Mouse (Mus musculus) ES-Bruce4 (cell line): ENCODE measurements around the gene Napsa.

Experiments used
- CTCF ChIP-seq: IDR thresholded peaks from one replicate; pipeline ENCODE4 v1.8.1; 2011; ENCODE audit warnings: low read depth, low read length
- POLR2A ChIP-seq: IDR thresholded peaks from one replicate; pipeline ENCODE4 v1.8.1; 2011; ENCODE audit warnings: low read length; ENCODE audit not compliant: insufficient read depth

DNA sequence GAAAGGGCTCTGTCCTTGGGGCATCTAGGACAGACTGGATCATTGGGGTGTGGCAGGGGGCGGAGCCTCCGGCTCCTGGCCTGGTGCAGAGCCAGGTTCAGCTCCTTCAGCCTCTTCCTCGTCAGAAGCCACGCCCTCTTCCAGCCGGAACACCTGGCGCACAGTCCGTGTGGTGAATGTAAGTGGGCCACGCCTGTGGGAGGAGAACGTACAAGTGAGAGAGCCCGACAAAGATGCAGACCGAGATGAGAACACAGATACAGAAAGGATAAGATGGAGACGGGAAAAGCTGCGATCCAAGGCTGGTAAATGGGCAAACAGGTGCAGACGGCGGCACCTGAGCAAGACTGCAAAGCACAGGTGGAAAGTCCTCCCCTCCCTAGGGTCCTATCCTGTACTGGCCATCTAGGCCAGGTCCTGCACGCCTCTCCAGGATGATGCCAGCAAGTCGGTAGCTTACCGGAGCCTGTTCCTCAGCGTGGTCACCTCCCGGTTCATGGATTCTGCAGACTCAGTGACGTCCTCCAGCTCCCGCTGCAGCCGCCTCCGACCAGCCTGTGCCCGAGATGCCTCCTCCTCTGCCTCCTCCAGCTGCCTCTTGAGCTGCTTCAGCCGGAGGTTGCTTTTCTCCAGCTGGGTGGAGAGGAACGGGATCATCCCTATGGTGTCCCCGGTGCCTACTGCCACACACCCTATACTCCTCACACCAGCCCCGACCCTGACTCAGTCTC, 34.2 kb downstream of the Napsa start:
- TF ChIP-seq POLR2A: no peak
- TF ChIP-seq CTCF: no peak
